Mouse (Mus musculus) forebrain, embryonic 14.5 days (tissue): ENCODE measurements at regions not wholly inside any gene's neighbourhood (a gene's known extent, or its start where the extent isn't known, plus 50 kb on each side); places are given as distances from the start of the nearest gene placed in this dataset.
"Not testable (repeated sequence)": the region's sequence is repeated elsewhere in the genome, so short reads cannot be mapped to it uniquely, and the experiment has no call there.

Source experiments
- ATAC-seq: fragments of 200-750 bp; cut with Nextera tagmentation; 2 replicates; pipeline ENCODE4 v1.8.0; 2017; ENCODE audit warnings: mild to moderate bottlenecking, moderate library complexity
- DNase-seq: peaks from one replicate; pipeline ENCODE4 v3.0.0-alpha.2; 2015; ENCODE audit warnings: low spot score
- H3K27ac ChIP-seq: fragments of 300-500 bp; sonication (generic); 2 replicates; pipeline ENCODE4 v1.5.1; 2014; ENCODE audit warnings: low read depth, mild to moderate bottlenecking, control low read depth, low read length, moderate library complexity
- H3K27me3 ChIP-seq: fragments of 300-500 bp; sonication (generic); replicated peaks from 2 replicates; pipeline ENCODE4 v1.6.1; 2014; ENCODE audit warnings: low read length, control low read depth, mixed read lengths; ENCODE audit not compliant: control insufficient read depth, insufficient read depth
- H3K36me3 ChIP-seq: fragments of 300-500 bp; sonication (generic); 2 replicates; pipeline ENCODE4 v1.6.1; 2014; ENCODE audit warnings: low read length, control low read depth; ENCODE audit not compliant: control insufficient read depth, insufficient read depth
- H3K4me1 ChIP-seq: fragments of 300-500 bp; sonication (generic); 2 replicates; pipeline ENCODE4 v1.6.1; 2014; ENCODE audit warnings: antibody characterized with exemption, low read length, control low read depth; ENCODE audit not compliant: control insufficient read depth, insufficient read depth
- H3K4me2 ChIP-seq: fragments of 300-500 bp; sonication (generic); 2 replicates; pipeline ENCODE4 v1.6.1; 2014; ENCODE audit warnings: mild to moderate bottlenecking, control low read depth, low read length
- H3K4me3 ChIP-seq: fragments of 300-500 bp; sonication (generic); 2 replicates; pipeline ENCODE4 v1.5.1; 2014; ENCODE audit warnings: low read depth, low read length, control low read depth
- H3K9ac ChIP-seq: fragments of 300-500 bp; sonication (generic); 2 replicates; pipeline ENCODE4 v1.6.1; 2014; ENCODE audit warnings: mild to moderate bottlenecking, low read length, control low read depth, moderate library complexity
- H3K9me3 ChIP-seq: fragments of 300-500 bp; sonication (generic); replicated peaks from 2 replicates; pipeline ENCODE4 v1.6.1; 2016; ENCODE audit warnings: low read length, control low read depth, mixed read lengths; ENCODE audit not compliant: control insufficient read depth
- WGBS: fragments of 180-500 bp; shearing (Covaris S2); extraction: QIAGEN DNeasy Blood & Tissue Kit; methylation state at CpG from one replicate; pipeline ENCODE4 v1.1.7; 2014; 5-methylcytosine and 5-hydroxymethylcytosine counted together

DNA sequence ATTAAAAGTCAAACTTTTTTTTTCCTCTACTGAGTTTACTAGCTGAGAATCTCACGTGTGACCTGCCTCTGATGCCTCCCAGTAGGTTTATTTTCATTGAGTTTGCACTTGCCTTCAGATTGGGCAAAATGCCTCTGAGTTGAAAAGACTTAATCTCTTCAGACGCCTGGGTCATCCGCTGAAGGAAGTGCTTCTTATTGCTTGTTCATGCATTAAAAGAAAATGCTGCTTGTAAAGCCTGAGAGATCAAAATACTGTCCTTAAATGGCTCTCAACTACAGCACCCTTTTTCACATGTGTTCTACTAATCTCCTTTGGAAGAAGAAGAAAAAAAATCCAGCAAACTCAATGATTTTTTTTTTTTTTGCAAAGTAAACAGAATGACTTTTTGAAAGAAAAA lies 351.5 kb downstream of the Kcnh5 start:
- 11% methylated on average over 3 of the region's 3 CpGs for WGBS
- DNase-seq (peak; percentile 31), ATAC-seq (peak; percentile 29; the same call in 1 of the 2 replicates)
- H3K27me3 ChIP-seq, result no peaks in the 10 kb centered on the region
- H3K4me2 ChIP-seq, result no peak overlapping the region
- H3K4me1 ChIP-seq, result no peaks in the 10 kb centered on the region
- no peaks in the 10 kb centered on the region for H3K9me3 ChIP-seq
- H3K4me3 ChIP-seq, result no peak overlapping the region
- H3K36me3 ChIP-seq, result no peaks in the 10 kb centered on the region
- H3K9ac ChIP-seq, result no peak overlapping the region
- no peak overlapping the region for H3K27ac ChIP-seq

DNA sequence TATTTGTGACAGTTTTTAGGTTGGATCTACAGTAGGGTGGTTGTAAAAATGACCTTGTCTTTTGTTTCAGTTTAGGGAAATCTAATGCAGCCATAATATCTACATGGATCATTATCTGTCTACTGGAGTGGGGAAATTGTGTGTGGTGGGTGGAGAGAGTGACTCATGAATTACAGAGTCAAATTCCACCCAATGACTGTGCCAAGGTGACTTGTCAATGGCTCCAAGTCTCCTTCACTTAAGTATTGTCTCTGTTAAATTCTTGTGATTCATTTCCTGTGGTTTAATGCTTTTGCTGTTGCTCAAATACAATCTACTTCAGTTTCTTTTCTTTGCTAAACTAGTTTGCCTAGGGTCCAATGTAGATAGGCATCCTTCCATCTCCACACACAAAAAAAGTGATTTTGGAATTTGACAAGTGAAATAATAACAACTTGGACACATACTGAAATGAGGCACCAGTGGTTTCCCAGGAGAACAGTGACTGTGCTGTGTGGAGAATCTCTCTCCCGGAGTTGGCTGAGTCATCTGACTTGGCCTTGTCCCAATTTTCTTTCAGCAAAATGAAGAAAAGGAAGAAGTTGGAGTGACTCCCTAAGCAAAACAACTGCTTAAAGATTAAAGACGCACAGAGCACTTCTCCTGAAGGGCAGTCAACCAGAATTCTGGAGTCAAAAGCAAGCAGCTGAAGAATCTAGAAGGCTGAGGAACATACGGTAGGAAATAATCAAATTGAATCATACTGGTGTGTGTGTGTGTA lies 352.2 kb downstream of the Kcnh5 start:
- Histone ChIP-seq H3K4me2 (no peak overlapping the region), H3K27me3 (no peaks in the 10 kb centered on the region), H3K36me3 (no peaks in the 10 kb centered on the region), H3K9ac (no peak overlapping the region), H3K9me3 (no peaks in the 10 kb centered on the region), H3K4me1 (no peaks in the 10 kb centered on the region), H3K4me3 (no peak overlapping the region), H3K27ac (no peak overlapping the region)
- peak; percentile 58 for DNase-seq
- WGBS, result 17% methylated on average over 3 of the region's 3 CpGs
- peak; percentile 65 for ATAC-seq

DNA sequence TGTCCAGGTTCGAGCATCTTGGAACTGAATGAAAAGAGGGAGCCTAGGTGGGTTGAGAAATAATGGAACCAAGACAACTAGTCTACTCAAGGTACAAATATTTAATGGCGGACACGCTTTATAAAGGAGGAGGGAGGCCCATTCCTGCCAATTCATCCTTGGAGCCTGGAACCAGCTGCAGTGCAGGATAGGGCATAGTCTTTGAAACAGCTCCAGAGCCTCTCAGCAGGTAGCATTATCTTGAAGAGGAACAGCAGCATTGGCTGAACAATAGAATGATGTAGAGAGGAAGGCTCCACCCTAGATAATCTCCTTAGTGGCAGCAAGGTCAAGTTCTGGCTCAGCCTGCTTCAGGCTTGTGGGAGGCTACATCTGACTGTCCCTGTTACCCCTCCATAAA lies 361.0 kb downstream of the Kcnh5 start:
- ATAC-seq, H3K27me3 ChIP-seq, H3K9ac ChIP-seq, H3K4me3 ChIP-seq, H3K9me3 ChIP-seq, H3K4me2 ChIP-seq, DNase-seq, H3K27ac ChIP-seq, H3K36me3 ChIP-seq, H3K4me1 ChIP-seq: not testable (repeated sequence)
- WGBS, result 87% methylated on average over 3 of the region's 3 CpGs

DNA sequence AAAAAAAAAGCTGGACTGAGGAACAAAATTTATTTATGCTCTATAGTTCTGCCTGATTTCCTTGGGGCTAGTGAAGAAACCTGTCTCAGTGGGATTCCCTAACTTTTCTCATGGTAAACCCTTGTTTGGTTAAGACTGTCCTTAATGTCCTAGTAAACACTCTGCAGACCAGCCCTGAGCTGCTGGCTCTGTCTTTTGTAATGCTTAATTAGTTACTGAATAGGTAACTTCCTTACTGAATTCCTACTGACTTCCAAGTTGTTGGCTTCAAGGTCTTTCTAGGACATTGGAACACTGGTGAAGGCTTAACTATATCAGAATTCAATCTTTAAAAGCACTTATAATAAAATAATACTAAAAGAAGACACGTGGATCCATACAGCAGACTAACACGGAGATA lies 368.6 kb downstream of the Kcnh5 start:
- ATAC-seq, H3K9ac ChIP-seq, H3K4me2 ChIP-seq, H3K4me1 ChIP-seq, H3K4me3 ChIP-seq, H3K27ac ChIP-seq, H3K27me3 ChIP-seq, H3K36me3 ChIP-seq, DNase-seq, H3K9me3 ChIP-seq: not testable (repeated sequence)
- WGBS, result 91% methylated on average over 2 of the region's 2 CpGs

DNA sequence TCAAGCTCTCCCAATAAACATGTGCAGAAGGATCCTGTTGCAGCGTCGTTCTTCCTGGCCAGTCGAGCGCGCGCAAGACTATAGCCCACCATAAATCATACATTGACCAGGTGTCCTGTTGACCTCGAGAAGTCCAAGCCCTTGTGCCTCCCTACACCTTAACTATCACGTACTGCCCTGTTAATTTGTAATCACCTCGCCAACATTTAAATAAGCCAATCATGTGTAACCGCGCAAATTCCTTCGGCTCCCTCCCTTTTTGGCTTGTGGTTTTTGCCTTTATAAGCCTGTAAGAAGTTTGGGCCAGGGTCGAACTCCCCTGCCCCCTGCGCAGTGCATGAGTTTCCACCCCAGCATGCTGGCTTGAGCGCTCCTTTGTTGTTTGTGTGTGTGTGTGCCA lies 369.2 kb downstream of the Kcnh5 start:
- not testable (repeated sequence) for H3K9ac ChIP-seq, H3K27me3 ChIP-seq, H3K36me3 ChIP-seq, DNase-seq, H3K4me3 ChIP-seq, H3K4me2 ChIP-seq, ATAC-seq, H3K4me1 ChIP-seq, H3K9me3 ChIP-seq, H3K27ac ChIP-seq
- WGBS, result 96% methylated on average over 15 of the region's 15 CpGs

DNA sequence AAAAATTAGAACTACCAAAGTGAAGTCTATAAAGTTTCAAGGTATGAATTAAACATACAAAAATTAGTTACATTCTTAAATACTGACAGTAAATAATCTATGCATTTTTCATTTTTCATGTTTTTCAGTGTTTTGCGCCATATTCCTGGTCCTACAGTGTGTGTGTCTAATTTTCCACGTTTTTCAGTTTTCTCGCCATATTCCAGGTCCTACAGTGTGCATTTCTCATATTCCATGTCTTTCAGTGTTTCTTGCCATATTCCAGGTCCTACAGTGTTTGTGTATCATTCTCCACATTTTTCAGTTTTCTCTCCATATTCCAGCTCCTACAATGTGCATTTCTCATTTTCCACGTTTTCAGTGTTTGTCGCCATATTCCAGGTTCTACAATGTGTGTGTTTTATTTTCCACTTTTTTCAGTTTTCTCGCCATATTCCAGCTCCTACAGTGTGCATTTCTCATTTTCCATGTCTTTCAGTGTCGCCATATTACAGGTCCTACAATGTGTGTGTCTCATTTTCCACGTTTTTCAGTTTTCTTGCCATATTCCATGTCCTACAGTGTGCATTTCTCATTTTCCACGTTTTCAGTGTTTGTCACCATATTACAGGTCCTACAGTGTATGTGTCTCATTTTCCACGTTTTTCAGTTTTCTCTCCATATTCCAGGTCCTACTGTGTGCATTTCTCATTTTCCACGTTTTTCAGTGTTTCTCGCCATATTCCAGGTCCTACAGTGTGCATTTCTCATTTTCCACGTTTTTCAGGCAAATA lies 373.2 kb downstream of the Kcnh5 start:
- H3K27ac ChIP-seq, result no peak overlapping the region
- peaks cover 3% of the 10 kb centered on the region; the same call in 1 of the 2 replicates for H3K9me3 ChIP-seq
- H3K27me3 ChIP-seq, result no peaks in the 10 kb centered on the region
- H3K4me3 ChIP-seq, result no peak overlapping the region
- no peak overlapping the region for H3K4me2 ChIP-seq
- no peaks in the 10 kb centered on the region for H3K36me3 ChIP-seq
- H3K4me1 ChIP-seq, result no peaks in the 10 kb centered on the region
- no peak overlapping the region for H3K9ac ChIP-seq
- 70% methylated on average over 13 of the region's 13 CpGs for WGBS
- DNase-seq, result no peak
- ATAC-seq, result no peak

DNA sequence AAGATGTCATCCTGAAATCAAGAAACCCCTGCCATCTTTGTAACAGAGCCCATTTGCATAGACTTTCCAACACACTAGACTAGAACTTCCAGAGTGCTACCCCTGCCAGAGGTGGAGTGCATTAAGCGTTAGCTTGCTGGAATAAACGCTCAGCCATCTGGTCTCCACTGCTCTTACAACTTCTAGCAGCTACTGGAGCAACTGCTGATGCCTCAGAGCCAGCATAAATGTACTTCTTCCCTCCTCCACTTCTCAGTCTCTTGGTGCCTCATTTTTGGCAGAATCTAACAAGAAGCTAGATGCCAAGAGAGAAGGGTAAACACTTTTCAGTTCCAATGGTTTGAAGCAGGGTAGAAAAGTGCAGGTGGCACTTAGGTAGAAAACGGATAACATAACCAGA lies 385.1 kb downstream of the Kcnh5 start:
- Histone ChIP-seq H3K9me3 (no peaks in the 10 kb centered on the region), H3K4me1 (no peaks in the 10 kb centered on the region), H3K27me3 (no peaks in the 10 kb centered on the region), H3K9ac (no peak overlapping the region), H3K4me2 (no peak overlapping the region), H3K27ac (no peak overlapping the region), H3K4me3 (no peak overlapping the region), H3K36me3 (no peaks in the 10 kb centered on the region)
- 83% methylated on average over 3 of the region's 3 CpGs for WGBS
- no peak for ATAC-seq
- DNase-seq, result peak; percentile 41

DNA sequence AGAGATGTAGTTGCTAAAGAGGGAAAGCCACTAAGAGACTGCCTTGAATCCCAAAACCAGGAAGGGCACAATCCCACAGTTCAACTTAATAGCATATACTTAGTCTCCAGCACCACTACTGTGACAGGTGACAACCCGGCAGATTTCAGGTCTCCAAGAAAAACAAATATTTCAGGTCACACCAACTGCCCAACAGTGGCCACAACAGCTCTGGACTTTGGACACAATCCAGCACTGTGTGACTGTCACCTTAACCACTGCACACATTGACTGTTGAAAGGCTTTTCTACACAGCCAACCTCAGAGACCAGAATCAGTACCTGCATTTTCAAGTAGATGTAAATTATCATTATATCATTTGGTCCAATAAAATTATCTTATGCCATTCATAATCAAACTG lies 414.8 kb downstream of the Kcnh5 start:
- Histone ChIP-seq H3K9me3 (no peaks in the 10 kb centered on the region), H3K36me3 (no peaks in the 10 kb centered on the region), H3K9ac (no peak overlapping the region), H3K27ac (no peak overlapping the region), H3K4me1 (no peaks in the 10 kb centered on the region), H3K27me3 (no peaks in the 10 kb centered on the region), H3K4me3 (no peak overlapping the region), H3K4me2 (no peak overlapping the region)
- DNase-seq (no peak), ATAC-seq (no peak)
- 90% methylated on average over 1 of the region's 1 CpGs for WGBS

DNA sequence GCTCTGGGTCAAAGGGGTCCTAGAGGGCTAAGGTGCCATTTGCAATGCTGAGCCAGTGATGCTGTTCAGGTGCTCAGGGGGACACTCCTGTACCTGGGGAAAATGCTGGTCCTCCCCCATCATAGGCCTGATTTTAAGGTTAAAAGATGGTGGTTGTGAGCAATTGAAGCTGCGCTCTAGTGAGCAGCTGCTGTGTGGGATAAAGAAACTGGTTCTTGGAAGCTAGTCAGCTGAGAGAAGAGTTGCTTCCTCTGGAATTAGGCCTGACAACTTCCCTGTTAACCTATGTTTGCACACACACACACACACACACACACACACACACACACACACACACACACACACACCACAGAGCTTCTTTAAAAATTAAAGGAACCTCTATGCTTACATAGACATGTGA lies 428.9 kb upstream of the Gm11042 start:
- Histone ChIP-seq H3K4me1 (no peaks in the 10 kb centered on the region), H3K27ac (no peak overlapping the region), H3K36me3 (no peaks in the 10 kb centered on the region), H3K4me2 (no peak overlapping the region), H3K4me3 (no peak overlapping the region), H3K9me3 (no peaks in the 10 kb centered on the region), H3K27me3 (no peaks in the 10 kb centered on the region), H3K9ac (no peak overlapping the region)
- 100% methylated on average over 1 of the region's 1 CpGs for WGBS
- DNase-seq, result no peak
- ATAC-seq, result no peak
